ENCODE assay signal across 17 mouse cellular contexts in genomic region chr19:34895082-34895481, GRCm38 (mm10).
"Had no signal": no experiment of that assay in that cellular context is flagged by ENCODE, and none has a peak within 500 bp of the region (broad histone marks: within the 10 kb centered on the region; RNA-seq: fewer than 3 reads in every experiment).

No protein-coding gene starts in this region.

- H3K4me3 ChIP-seq: midbrain, embryonic 10.5 days; midbrain, embryonic 12.5 days; myocyte; neural tube, embryonic 13.5 days; neural tube, embryonic 15.5 days; stomach, embryonic 15.5 days had no signal

- H3K4me2 ChIP-seq: lung, embryonic 14.5 days; midbrain, embryonic 12.5 days; neural tube, embryonic 13.5 days; neural tube, embryonic 15.5 days; stomach, embryonic 15.5 days had no signal

- H3K4me1 ChIP-seq: midbrain, embryonic 10.5 days; midbrain, embryonic 12.5 days; neural tube, embryonic 13.5 days; neural tube, embryonic 15.5 days; stomach, embryonic 15.5 days had no signal

- H3K9me3 ChIP-seq: midbrain, embryonic 10.5 days; midbrain, embryonic 12.5 days; neural tube, embryonic 13.5 days; neural tube, embryonic 15.5 days; stomach, embryonic 15.5 days had no signal

- H3K27me3 ChIP-seq: midbrain, embryonic 12.5 days; neural tube, embryonic 13.5 days; neural tube, embryonic 15.5 days; stomach, embryonic 15.5 days had no signal

- H3K9ac ChIP-seq: lung, embryonic 14.5 days; midbrain, embryonic 12.5 days; neural tube, embryonic 13.5 days; neural tube, embryonic 15.5 days; stomach, embryonic 15.5 days had no signal

- DNase-seq: lung, adult 18-20 months; lung, embryonic 14.5 days; lung, postnatal 10 days; lung, postnatal 4 days; midbrain, embryonic 14.5 days; right cerebral cortex, postnatal 14 days; thymus, adult 2 months; thymus, postnatal 25 days; thymus, postnatal 4 days had no signal

- ATAC-seq: midbrain, embryonic 16.5 days had no signal

- H3K27ac ChIP-seq: midbrain, embryonic 10.5 days; midbrain, embryonic 12.5 days; neural tube, embryonic 13.5 days; neural tube, embryonic 15.5 days; stomach, embryonic 15.5 days; stomach, postnatal 0 days had no signal

- H3K36me3 ChIP-seq: midbrain, embryonic 10.5 days; midbrain, embryonic 12.5 days; neural tube, embryonic 13.5 days; neural tube, embryonic 15.5 days; stomach, embryonic 15.5 days had no signal
